Mouse (Mus musculus) adrenal gland, postnatal 25 days (tissue): ENCODE measurements at regions not wholly inside any gene's neighbourhood (a gene's known extent, or its start where the extent isn't known, plus 50 kb on each side); places are given as distances from the start of the nearest gene placed in this dataset.
"Not testable (repeated sequence)": the region's sequence is repeated elsewhere in the genome, so short reads cannot be mapped to it uniquely, and the experiment has no call there.

ENCODE experiments used
- DNase-seq: peaks from one replicate; pipeline ENCODE4 v3.0.0; 2021; ENCODE audit warnings: mixed read lengths

GRCm38 (mm10) chr12:107171676-107172075, 316.8 kb upstream of the 3110018I06Rik start:
- DNase-seq: no peak

DNA sequence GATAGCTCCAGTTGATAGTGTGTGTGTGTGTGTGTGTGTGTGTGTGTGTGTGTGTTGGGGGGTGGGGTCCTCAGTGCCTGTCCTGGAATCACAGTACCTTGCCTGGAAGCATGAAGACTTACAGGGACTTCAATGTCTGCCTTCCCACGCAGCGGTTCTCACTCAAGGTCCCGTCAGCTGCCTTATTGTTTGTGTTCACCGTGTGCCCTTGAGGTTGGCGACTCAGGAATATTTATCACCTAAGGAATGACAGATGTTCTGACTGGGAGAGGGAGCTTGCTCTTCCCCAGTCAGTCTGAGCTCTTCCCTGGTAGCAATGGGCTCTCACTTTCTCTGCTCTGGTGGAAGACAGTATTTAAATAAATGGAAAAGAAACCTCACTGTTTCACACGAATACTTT, 309.8 kb upstream of the 3110018I06Rik start:
- DNase-seq: peak; percentile 28

DNA sequence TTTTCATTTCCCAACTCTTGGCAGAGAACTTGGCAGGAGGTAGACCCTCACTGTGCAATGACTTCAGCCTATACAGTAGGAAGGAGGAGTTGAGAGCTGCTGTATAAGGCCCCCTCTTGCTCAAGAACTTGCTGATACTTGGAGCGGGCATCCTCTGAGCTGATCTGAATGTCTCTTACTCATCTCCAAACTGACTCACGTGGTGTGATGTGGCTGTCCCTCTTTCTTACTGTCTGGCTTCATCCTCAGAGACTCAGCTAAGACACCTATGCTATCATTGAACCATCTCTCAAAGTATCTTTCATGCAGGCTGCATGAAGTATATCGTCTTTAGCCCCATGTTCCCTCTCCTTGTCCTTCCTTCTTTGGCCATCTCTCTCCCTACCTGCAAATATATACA, 307.9 kb upstream of the 3110018I06Rik start:
- no peak for DNase-seq

DNA sequence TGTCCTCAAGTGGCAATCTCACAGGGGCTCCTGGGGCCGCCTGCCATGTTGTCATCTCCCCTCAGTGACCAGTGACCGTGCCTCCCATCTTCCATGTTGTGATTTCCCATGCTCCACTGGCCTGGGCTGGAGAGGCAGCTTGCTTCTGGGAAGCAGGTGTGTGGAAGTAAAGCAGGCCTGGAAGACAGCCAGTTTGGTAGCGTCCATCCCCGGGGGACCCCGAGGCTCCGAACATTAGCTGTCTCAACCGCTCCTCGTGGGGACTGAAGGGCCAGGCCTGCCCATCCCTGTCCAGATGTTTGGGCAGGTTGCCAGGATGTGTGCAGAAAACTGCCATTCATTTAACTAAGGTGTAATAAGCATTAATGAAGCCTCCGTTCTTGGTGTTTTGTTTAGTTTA, 307.1 kb upstream of the 3110018I06Rik start:
- no peak for DNase-seq

DNA sequence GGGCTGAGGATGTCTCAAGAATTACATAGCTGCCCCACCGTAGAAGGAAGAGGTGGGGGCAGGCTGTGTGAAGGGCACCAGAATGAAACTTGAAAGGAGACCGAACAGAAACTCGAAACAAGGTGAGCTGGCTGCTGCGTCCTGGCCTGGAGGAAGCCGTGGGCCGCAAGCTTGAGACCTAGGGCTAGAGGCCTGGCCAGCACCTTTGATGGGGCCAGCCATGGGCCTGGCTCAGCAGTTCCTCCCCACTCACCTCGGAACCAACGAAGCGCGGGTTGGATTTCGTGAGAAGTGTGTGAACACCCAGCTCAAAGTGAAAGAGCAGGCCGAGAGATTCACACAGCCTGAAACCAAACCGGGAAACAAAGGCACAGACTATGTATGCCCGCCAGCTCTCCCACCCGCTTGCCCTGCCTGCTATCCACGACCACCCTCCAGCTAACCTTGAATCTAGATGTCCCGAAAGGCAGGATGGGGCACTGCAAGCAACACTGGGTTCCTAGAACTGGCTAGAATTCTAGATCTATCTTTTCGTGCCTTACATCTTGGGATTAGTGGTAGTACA, 306.3 kb upstream of the 3110018I06Rik start:
- no peak for DNase-seq

DNA sequence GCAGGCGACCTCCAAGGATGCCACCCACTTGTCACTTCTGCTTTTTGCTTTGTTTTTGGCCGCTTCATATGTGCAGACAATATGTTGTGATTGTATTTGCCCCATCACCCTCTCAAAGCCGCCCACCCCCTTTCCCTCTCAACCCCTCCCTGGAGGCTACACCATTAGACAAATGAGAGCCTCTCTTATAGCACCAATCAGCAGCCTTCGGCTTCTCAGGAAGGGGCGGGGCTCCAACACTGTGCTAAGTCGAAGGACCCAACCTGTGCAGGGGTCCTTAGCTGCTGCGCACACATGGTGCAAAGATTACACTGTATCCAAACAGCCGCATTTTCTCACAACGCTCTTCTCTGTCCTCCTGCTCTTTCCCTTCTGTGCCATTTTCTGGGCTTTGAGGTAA, 305.1 kb upstream of the 3110018I06Rik start:
- no peak for DNase-seq

GRCm38 (mm10) chr12:107184426-107184825, 304.0 kb upstream of the 3110018I06Rik start:
- no peak for DNase-seq

GRCm38 (mm10) chr12:107186361-107186760, 302.1 kb upstream of the 3110018I06Rik start:
- DNase-seq: no peak

GRCm38 (mm10) chr12:107188055-107188454, 300.4 kb upstream of the 3110018I06Rik start:
- DNase-seq: no peak

DNA sequence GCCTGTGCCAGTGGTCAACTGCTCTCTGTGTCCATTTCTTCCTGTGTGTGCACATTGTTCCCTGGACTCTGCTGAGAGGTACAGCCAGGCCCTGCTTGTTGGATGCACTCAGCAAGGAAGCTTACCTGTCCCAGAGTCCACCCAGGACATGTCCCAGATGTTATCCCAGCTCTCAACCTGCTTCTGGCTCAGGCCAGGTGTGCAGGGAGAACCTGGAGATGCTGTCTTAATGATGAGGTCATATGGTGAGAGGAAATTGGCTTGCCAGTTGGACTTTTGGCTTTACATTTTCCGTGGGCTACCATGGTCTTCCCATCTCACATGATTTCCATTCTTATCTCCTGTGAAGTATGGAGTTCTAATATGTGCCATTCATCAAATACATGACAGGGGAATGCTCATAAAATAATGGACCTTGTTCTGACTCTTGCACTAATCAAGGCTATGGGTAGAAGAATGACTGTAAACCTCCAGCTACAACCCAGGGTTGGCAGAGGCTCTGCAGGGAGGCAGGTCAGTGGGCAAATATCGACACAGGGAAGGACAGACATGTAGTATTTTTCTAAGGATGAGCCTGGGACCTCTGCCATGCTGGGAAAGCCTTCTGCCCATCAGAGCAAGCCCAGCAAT, 289.9 kb upstream of the 3110018I06Rik start:
- DNase-seq: no peak

DNA sequence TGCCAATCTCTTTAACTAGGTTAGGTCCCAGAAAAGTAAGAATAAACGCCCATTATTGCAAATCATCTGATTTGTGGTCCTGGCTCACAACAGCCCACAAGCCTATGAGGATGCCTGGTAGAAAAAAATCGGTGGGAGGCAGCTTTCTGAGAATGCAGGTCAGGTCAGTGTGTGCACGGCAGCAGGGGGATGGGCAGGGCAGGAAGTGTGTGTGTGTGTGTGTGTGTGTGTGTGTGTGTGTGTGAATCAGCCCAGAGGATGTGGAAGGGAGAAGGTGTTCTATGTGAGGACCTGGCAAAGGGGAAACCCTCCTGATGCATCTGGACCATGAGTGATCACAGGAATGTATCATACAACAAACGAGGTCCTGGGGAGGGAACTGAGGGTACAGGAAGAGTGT, 287.5 kb upstream of the 3110018I06Rik start:
- no peak for DNase-seq

GRCm38 (mm10) chr12:107208826-107209225, 279.6 kb upstream of the 3110018I06Rik start:
- not testable (repeated sequence) for DNase-seq

DNA sequence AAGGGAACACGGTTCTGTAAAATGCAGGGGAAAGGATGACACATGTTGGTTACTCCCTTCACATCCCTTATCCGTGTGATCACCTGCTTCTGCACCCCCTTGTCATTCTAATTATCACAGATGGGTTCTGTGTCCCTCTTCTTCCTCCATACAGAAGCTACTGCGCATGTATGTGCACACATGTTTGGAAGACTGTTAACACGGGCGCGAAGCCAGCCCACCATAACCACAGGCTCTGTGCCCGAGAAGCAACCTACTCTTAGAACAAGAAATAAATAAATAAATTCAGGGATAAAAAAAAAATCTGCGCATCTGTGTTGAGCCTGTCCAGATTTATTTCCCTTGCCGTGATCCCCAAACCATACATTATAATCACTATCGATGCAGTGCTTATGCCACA, 275.6 kb upstream of the 3110018I06Rik start:
- DNase-seq: no peak

- DNase-seq: no peak
Measured at GRCm38 (mm10) chr12:107216119-107216518, 272.3 kb upstream of the 3110018I06Rik start.

GRCm38 (mm10) chr12:107221276-107221970, 267.0 kb upstream of the 3110018I06Rik start:
- DNase-seq: no peak

- no peak for DNase-seq
Measured at GRCm38 (mm10) chr12:107222106-107222505, 266.3 kb upstream of the 3110018I06Rik start.

- no peak for DNase-seq
Measured at GRCm38 (mm10) chr12:107230097-107230496, 258.3 kb upstream of the 3110018I06Rik start.

DNA sequence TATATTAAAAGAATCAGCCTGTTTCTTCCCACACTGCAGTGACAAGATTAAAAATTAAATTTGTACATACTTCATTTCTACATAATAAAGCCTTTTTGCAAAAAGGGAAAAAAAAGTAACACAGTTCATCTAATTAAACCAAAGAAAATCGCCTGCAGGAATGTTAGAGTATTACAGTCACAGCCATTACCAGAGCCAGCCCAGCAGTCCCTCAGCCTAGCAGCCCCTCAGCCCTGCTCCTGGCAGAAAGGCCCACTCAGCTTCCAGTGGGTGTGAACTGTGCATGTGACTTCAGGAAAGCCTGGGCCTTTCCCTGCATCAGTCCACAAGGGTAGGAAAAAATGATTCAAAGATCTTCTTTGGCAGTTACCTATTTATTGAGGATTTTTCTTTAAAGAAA, 256.8 kb upstream of the 3110018I06Rik start:
- no peak for DNase-seq

GRCm38 (mm10) chr12:107250747-107251470, 237.5 kb upstream of the 3110018I06Rik start:
- no peak for DNase-seq

DNA sequence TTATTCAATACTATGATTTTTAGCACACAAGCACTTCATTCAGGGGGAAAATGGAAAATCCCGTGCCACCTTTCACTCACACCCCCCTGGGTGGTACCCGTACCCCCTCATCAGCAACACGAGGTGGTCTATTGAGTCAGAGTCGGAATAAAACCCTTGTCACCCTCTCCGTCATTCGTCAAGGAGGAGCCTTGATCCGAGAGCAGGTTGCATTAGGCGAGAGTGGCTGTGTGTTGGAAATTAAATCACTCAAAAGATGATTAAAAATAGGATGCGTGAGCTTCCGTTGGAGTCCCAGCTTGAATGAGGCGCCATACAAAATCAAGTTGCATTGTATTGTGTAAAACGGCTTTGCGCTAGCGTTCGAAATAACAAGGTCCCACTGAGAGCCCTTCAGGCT, 236.5 kb upstream of the 3110018I06Rik start:
- no peak for DNase-seq

GRCm38 (mm10) chr12:107262076-107262475, 226.4 kb upstream of the 3110018I06Rik start:
- DNase-seq: no peak

- no peak for DNase-seq
Measured at GRCm38 (mm10) chr12:107262516-107262915, 225.9 kb upstream of the 3110018I06Rik start.

- no peak for DNase-seq
Measured at GRCm38 (mm10) chr12:107266696-107267095, 221.7 kb upstream of the 3110018I06Rik start.
